Mouse (Mus musculus) lung, postnatal 0 days (tissue): ENCODE data around the gene Ncor2.

Source experiments
- CTCF ChIP-seq: IDR thresholded peaks from 2 replicates; pipeline ENCODE4 v1.5.1; 2016; ENCODE audit warnings: antibody characterized with exemption, mild to moderate bottlenecking
- EP300 ChIP-seq: IDR thresholded peaks from 2 replicates; pipeline ENCODE4 v1.6.1; 2016; ENCODE audit warnings: antibody characterized with exemption, mild to moderate bottlenecking, control low read depth

- TF ChIP-seq CTCF: no peak
- no peak for TF ChIP-seq EP300
These were observed 172.1 kb downstream of the Ncor2 start for GRCm38 (mm10) chr5:125006896-125007295.
